Comparison of ENCODE assay signal across 31 mouse cellular contexts in the genomic region with DNA sequence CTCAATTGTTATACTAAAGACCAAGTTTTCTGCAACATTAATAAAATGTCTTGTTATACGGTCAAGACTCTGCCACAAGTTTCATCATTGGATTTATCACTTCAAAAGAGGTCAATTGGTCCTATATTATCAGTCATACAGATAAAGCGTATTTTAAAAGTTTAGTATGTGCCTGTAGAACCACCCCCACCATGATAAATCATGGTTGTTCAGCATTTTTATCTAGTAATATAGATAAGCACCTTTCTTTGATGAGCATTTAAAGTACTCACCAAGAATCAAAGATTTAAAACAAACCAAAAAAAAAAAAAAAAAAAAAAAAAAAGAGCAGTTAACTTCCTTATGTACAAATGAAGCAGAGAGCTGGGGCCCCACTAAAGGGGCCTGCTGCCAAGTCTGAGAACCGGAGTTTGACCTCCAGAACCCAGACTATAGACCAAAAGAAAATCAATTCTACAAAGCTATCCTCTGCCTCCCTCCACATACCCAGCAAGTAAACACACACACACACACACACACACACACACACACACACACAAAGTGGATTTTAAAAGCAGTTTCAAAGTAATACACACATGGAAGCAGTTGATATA. TPM values are rescaled to one million over a fixed set of nuclear protein-coding genes. Genes with fewer than 3 reads are reported as not detected.
DNase-seq lines count a peak whose midpoint lies in the region; ATAC-seq and TF ChIP-seq lines count a peak whose summit lies in the region.
"Had no signal": no experiment of that assay in that cellular context is flagged by ENCODE, and none has a peak within 500 bp of the region (broad histone marks: within the 10 kb centered on the region; RNA-seq: fewer than 3 reads in every experiment).

No protein-coding gene starts in this region.

- 33% methylated on average over 3 of the region's 3 CpGs for WGBS in liver, embryonic 12.5 days (ENCODE audit: insufficient replicate concordance)
- 37% methylated on average over 3 of the region's 3 CpGs for WGBS in intestine, postnatal 0 days
- WGBS in stomach, postnatal 0 days: 45% methylated on average over 3 of the region's 3 CpGs

- no peak overlapping the region for H3K9ac ChIP-seq in liver, embryonic 12.5 days
- H3K9ac ChIP-seq in MEL (ENCODE audit: control insufficient read depth, low read depth, low read length, poor library complexity, severe bottlenecking): no peak overlapping the region
- H3K9ac ChIP-seq in intestine, postnatal 0 days (ENCODE audit: low read depth, low read length): no peak overlapping the region
- no peak overlapping the region for H3K9ac ChIP-seq in stomach, postnatal 0 days (ENCODE audit: low read length)
- H3K9ac ChIP-seq: embryonic facial prominence, embryonic 12.5 days; forebrain, embryonic 15.5 days; heart, embryonic 13.5 days; hindbrain, embryonic 14.5 days; kidney, embryonic 15.5 days; limb, embryonic 12.5 days; liver, embryonic 14.5 days; midbrain, embryonic 15.5 days; neural tube, embryonic 15.5 days; stomach, embryonic 15.5 days had no signal

- TF ChIP-seq RAD21 in MEL (IDR thresholded peaks at IDR 0.05; ENCODE audit: low read depth, low read length): no peak

- no peaks in the 10 kb centered on the region for H3K27me3 ChIP-seq in liver, embryonic 12.5 days (replicated peaks)
- H3K27me3 ChIP-seq in MEL (ENCODE audit: control insufficient read depth in 1 of 2, insufficient read depth in 2 of 2, low read length in 2 of 2): no peaks in the 10 kb centered on the region
- H3K27me3 ChIP-seq in intestine, postnatal 0 days (replicated peaks; ENCODE audit: control insufficient read depth, insufficient read depth, low read length): no peaks in the 10 kb centered on the region
- no peaks in the 10 kb centered on the region for H3K27me3 ChIP-seq in stomach, postnatal 0 days (ENCODE audit: control insufficient read depth, insufficient read depth, low read length)
- H3K27me3 ChIP-seq: embryonic facial prominence, embryonic 12.5 days; forebrain, embryonic 15.5 days; heart, embryonic 13.5 days; kidney, embryonic 15.5 days; limb, embryonic 12.5 days; midbrain, embryonic 15.5 days; neural tube, embryonic 15.5 days; Patski; stomach, embryonic 15.5 days had no signal

- TF ChIP-seq CTCF in MEL (IDR thresholded peaks at IDR 0.05 in 2 of 3, conservative IDR thresholded peaks at IDR 0.05 in 1 of 3; ENCODE audit: control insufficient read depth in 1 of 3, insufficient read depth in 1 of 3, low read depth in 2 of 3, low read length in 3 of 3, poor library complexity in 1 of 3, severe bottlenecking in 1 of 3): no peak
- no peak for TF ChIP-seq CTCF in intestine, postnatal 0 days (IDR thresholded peaks at IDR 0.05; ENCODE audit: low read depth)
- no peak for TF ChIP-seq CTCF in stomach, postnatal 0 days (IDR thresholded peaks at IDR 0.05; ENCODE audit: low read depth)

- DNase-seq in liver (peak; percentile 7), MEL (ENCODE audit: low read depth, low spot score) (peak; percentile 59)
- DNase-seq in stomach, postnatal 0 days (ENCODE audit: low spot score): peak; percentile 35
- DNase-seq in left cerebral cortex, adult 11 months (ENCODE audit: low spot score): no peak
- DNase-seq in gastrocnemius, postnatal 25 days: no peak
- DNase-seq: adrenal gland, postnatal 36 days; B cell, adult 2 months; cerebellum, adult 18-20 months; cerebellum, postnatal 25 days; gastrocnemius, postnatal 36 days; heart, adult 2 months; heart, postnatal 10 days; kidney, postnatal 25 days; retina, postnatal 1 day; right cerebral cortex, postnatal 25 days; thymus, postnatal 14 days had no signal

- H3K4me1 ChIP-seq in liver, embryonic 12.5 days: no peaks in the 10 kb centered on the region; the same call in 1 of the 2 replicates
- H3K4me1 ChIP-seq in MEL (ENCODE audit: control insufficient read depth in 1 of 2, insufficient read depth in 2 of 2, low read length in 2 of 2): peaks cover 5 to 19% of the 10 kb centered on the region in 2 experiments
- no peaks in the 10 kb centered on the region for H3K4me1 ChIP-seq in intestine, postnatal 0 days (replicated peaks; ENCODE audit: control insufficient read depth, insufficient read depth, low read length)
- no peaks in the 10 kb centered on the region for H3K4me1 ChIP-seq in stomach, postnatal 0 days (replicated peaks; ENCODE audit: control insufficient read depth, insufficient read depth)
- H3K4me1 ChIP-seq: embryonic facial prominence, embryonic 12.5 days; forebrain, embryonic 15.5 days; heart, embryonic 13.5 days; kidney, embryonic 15.5 days; limb, embryonic 12.5 days; midbrain, embryonic 10.5 days; midbrain, embryonic 15.5 days; neural tube, embryonic 15.5 days; stomach, embryonic 15.5 days had no signal

- no peak for TF ChIP-seq POLR2A in MEL (IDR thresholded peaks at IDR 0.05; ENCODE audit: control insufficient read depth in 1 of 2, insufficient read depth in 1 of 2, low read depth in 1 of 2, low read length in 2 of 2, poor library complexity in 1 of 2)

- no peak overlapping the region for H3K27ac ChIP-seq in liver, embryonic 12.5 days
- peak overlapping the region; percentile 59 for H3K27ac ChIP-seq in MEL (ENCODE audit: control insufficient read depth, low read depth, low read length)
- no peak overlapping the region for H3K27ac ChIP-seq in intestine, postnatal 0 days (ENCODE audit: low read depth, low read length)
- H3K27ac ChIP-seq in stomach, postnatal 0 days (replicated peaks): no peak overlapping the region
- H3K27ac ChIP-seq: embryonic facial prominence, embryonic 12.5 days; forebrain, embryonic 15.5 days; heart, adult 2 months; heart, embryonic 13.5 days; hindbrain, embryonic 14.5 days; kidney, embryonic 15.5 days; left cerebral cortex, adult 2 months; limb, embryonic 12.5 days; liver, embryonic 14.5 days; midbrain, embryonic 10.5 days; midbrain, embryonic 15.5 days; neural tube, embryonic 15.5 days; stomach, embryonic 15.5 days had no signal

- H3K4me2 ChIP-seq in liver, embryonic 12.5 days: no peak overlapping the region
- no peak overlapping the region for H3K4me2 ChIP-seq in intestine, postnatal 0 days (replicated peaks; ENCODE audit: low read depth)
- no peak overlapping the region for H3K4me2 ChIP-seq in stomach, postnatal 0 days (replicated peaks; ENCODE audit: low read depth)
- H3K4me2 ChIP-seq: embryonic facial prominence, embryonic 12.5 days; forebrain, embryonic 15.5 days; heart, embryonic 13.5 days; hindbrain, embryonic 14.5 days; kidney, embryonic 15.5 days; limb, embryonic 12.5 days; midbrain, embryonic 15.5 days; neural tube, embryonic 15.5 days; stomach, embryonic 15.5 days had no signal

- peak; percentile 9 to 46; a peak in 2 of 4 replicates for TF ChIP-seq EP300 in MEL (IDR thresholded peaks at IDR 0.05; ENCODE audit: low read depth in 1 of 2, low read length in 2 of 2)
- TF ChIP-seq EP300 in stomach, postnatal 0 days (optimal IDR thresholded peaks at IDR 0.05): no peak

- peaks cover 5% of the 10 kb centered on the region; the same call in 1 of the 2 replicates for H3K36me3 ChIP-seq in liver, embryonic 12.5 days
- peaks cover 2 to 13% of the 10 kb centered on the region in 2 experiments for H3K36me3 ChIP-seq in MEL (ENCODE audit: control insufficient read depth in 1 of 2, insufficient read depth in 2 of 2, low read length in 2 of 2)
- H3K36me3 ChIP-seq in intestine, postnatal 0 days (ENCODE audit: control insufficient read depth, insufficient read depth): 0 out of 2 replicates have a peak, but pooled peaks cover 2% of the 10 kb centered on the region
- no peaks in the 10 kb centered on the region for H3K36me3 ChIP-seq in stomach, postnatal 0 days (ENCODE audit: control insufficient read depth, insufficient read depth, low read length)
- H3K36me3 ChIP-seq: embryonic facial prominence, embryonic 12.5 days; forebrain, embryonic 15.5 days; kidney, embryonic 15.5 days; limb, embryonic 12.5 days; midbrain, embryonic 15.5 days; neural tube, embryonic 15.5 days; stomach, embryonic 15.5 days had no signal

- no peak for ATAC-seq in liver, embryonic 12.5 days
- peak; percentile 76 for ATAC-seq in intestine, postnatal 0 days
- no peak for ATAC-seq in stomach, postnatal 0 days (ENCODE audit: low FRiP score, low TSS enrichment)
- ATAC-seq: forebrain, embryonic 15.5 days; midbrain, embryonic 15.5 days; Patski had no signal

- H3K79me2 ChIP-seq in MEL (ENCODE audit: control insufficient read depth, insufficient read depth, low read length, poor library complexity): peaks cover 2% of the 10 kb centered on the region

- H3K9me3 ChIP-seq in liver, embryonic 12.5 days (replicated peaks): no peaks in the 10 kb centered on the region
- H3K9me3 ChIP-seq in MEL (replicated peaks; ENCODE audit: insufficient read depth, low read length): no peaks in the 10 kb centered on the region
- no peaks in the 10 kb centered on the region for H3K9me3 ChIP-seq in intestine, postnatal 0 days (ENCODE audit: control insufficient read depth)
- no peaks in the 10 kb centered on the region for H3K9me3 ChIP-seq in stomach, postnatal 0 days (ENCODE audit: control insufficient read depth, low read length)
- H3K9me3 ChIP-seq: embryonic facial prominence, embryonic 12.5 days; forebrain, embryonic 15.5 days; heart, embryonic 13.5 days; kidney, embryonic 15.5 days; limb, embryonic 12.5 days; midbrain, embryonic 10.5 days; midbrain, embryonic 15.5 days; neural tube, embryonic 15.5 days; stomach, embryonic 15.5 days had no signal

- no peak overlapping the region for H3K4me3 ChIP-seq in liver, embryonic 12.5 days
- no peak overlapping the region for H3K4me3 ChIP-seq in MEL (ENCODE audit: control insufficient read depth in 1 of 2, insufficient read depth in 1 of 2, low read depth in 2 of 2, low read length in 2 of 2)
- no peak overlapping the region for H3K4me3 ChIP-seq in intestine, postnatal 0 days (ENCODE audit: low read depth, low read length)
- no peak overlapping the region for H3K4me3 ChIP-seq in stomach, postnatal 0 days (ENCODE audit: low read depth, low read length)
- H3K4me3 ChIP-seq: embryonic facial prominence, embryonic 12.5 days; forebrain, embryonic 15.5 days; heart, adult 2 months; heart, embryonic 13.5 days; kidney, embryonic 15.5 days; left cerebral cortex, adult 2 months; limb, embryonic 12.5 days; midbrain, embryonic 10.5 days; midbrain, embryonic 15.5 days; neural tube, embryonic 15.5 days; stomach, embryonic 15.5 days had no signal

TF ChIP-seq in MEL, 35 proteins besides CTCF, POLR2A, EP300 and RAD21 (continues in another document):
- TF ChIP-seq JUND (IDR thresholded peaks at IDR 0.05; ENCODE audit: low read depth, low read length): no peak
- TF ChIP-seq POLR2AphosphoS5 (IDR thresholded peaks at IDR 0.05; ENCODE audit: borderline replicate concordance, low read depth, low read length): no peak
- TF ChIP-seq MEF2A (IDR thresholded peaks at IDR 0.05; ENCODE audit: extremely low read depth, insufficient replicate concordance, low read depth, low read length, poor library complexity, severe bottlenecking): no peak

RNA-seq across cellular contexts. Expression of a gene that starts 25.0 kb away (rescaled TPM):
- 6.2 and 6.7 TPM in 2 replicates for polyA plus RNA-seq in liver, embryonic 12.5 days (2016; fragmentation: Nextera tagmentation; extraction: Ambion mirVana)
- 11.9 and 14.0 TPM in 2 replicates for total RNA-seq in MEL (2012; rRNA removed)
- 1 to 10 TPM in 1 of 2 experiments, not detected in 1; 9.2 TPM for polyA plus RNA-seq in MEL (2012; ENCODE audit: insufficient read depth in 1 of 2, insufficient read length in 2 of 2, low read depth in 1 of 2, low replicate concordance in 2 of 2, missing spikeins in 1 of 2)
- polyA plus RNA-seq in intestine, postnatal 0 days (2015; fragmentation: Nextera tagmentation; extraction: Ambion mirVana): 8.2 and 8.3 TPM in 2 replicates
- polyA plus RNA-seq in stomach, postnatal 0 days (2015; fragmentation: Nextera tagmentation; extraction: Ambion mirVana): 6.1 and 6.2 TPM in 2 replicates
- 10 to 100 TPM; 10.1 to 11.0 TPM for total RNA-seq in gastrocnemius, postnatal 25 days (2021)

Comparison
In these comparisons a context has a peak if more than half of its experiments do, and no peak if none do; other contexts are left out.
1. DNase-seq: peak in liver (single experiment), MEL (single experiment) and stomach, postnatal 0 days (single experiment); none in left cerebral cortex, adult 11 months (single experiment) and gastrocnemius, postnatal 25 days (single experiment).